Mouse (Mus musculus) megakaryocyte, embryonic 14.5 days (primary cell): ENCODE measurements at regions not wholly inside any gene's neighbourhood (a gene's known extent, or its start where the extent isn't known, plus 50 kb on each side); places are given as distances from the start of the nearest gene placed in this dataset.
A peak's percentile ranks its signal among the peaks of the same experiment; 100 is the strongest.

Experiments used
- H3K27me3 ChIP-seq: replicated peaks from 2 replicates; pipeline ENCODE3; 2012; ENCODE audit warnings: inconsistent platforms
- H3K36me3 ChIP-seq: replicated peaks from 2 replicates; pipeline ENCODE3; 2012; ENCODE audit warnings: low read length, inconsistent platforms, mixed read lengths
- H3K4me1 ChIP-seq: 2 replicates; pipeline ENCODE4 v1.6.1; 2012; ENCODE audit warnings: inconsistent platforms
- H3K4me3 ChIP-seq: replicated peaks from 2 replicates; pipeline ENCODE3; 2012; ENCODE audit warnings: moderate library complexity, mild to moderate bottlenecking, inconsistent platforms
- H3K9me3 ChIP-seq: 2 replicates; pipeline ENCODE4 v1.6.1; 2012; ENCODE audit warnings: inconsistent platforms
- FLI1 ChIP-seq: IDR thresholded peaks from 2 replicates; pipeline ENCODE4 v1.6.1; 2012; ENCODE audit warnings: low read length, inconsistent platforms, mixed read lengths
- GATA1 ChIP-seq: IDR thresholded peaks from 3 replicates; pipeline ENCODE4 v1.6.1; 2012; ENCODE audit warnings: mixed read lengths, low read length, inconsistent platforms, borderline replicate concordance

- Histone ChIP-seq H3K9me3 (no peaks in the 10 kb centered on the region), H3K27me3 (peaks cover 5% of the 10 kb centered on the region)
- TF ChIP-seq GATA1 (no peak), FLI1 (no peak)
These were observed 77.5 kb downstream of the Pttg1 start for GRCm38 (mm10) chr11:43348571-43348970.

DNA sequence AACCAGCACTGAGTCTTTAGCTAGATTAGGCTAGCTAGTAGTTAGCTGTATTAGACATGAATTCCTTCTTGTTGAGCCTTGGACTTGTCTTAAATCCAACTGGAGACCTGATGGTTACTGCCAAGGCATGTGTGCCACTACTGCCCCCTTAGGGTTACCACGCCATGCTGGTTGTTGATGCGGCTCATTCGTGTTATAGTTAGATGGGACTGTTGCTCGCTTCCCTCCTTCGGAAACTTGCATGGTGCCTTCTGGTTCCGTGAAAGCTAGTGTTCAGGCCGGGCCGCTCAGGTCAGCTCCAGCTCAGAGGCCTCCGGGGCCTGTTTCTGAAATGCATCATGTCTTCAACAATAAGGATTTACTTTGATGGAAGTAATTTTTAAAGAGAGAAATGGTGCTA is 79.6 kb downstream of the Pttg1 start:
- Histone ChIP-seq H3K27me3 (peaks cover 5% of the 10 kb centered on the region), H3K4me1 (peaks cover 23% of the 10 kb centered on the region), H3K4me3 (no peak overlapping the region), H3K9me3 (no peaks in the 10 kb centered on the region), H3K36me3 (no peaks in the 10 kb centered on the region)
- TF ChIP-seq GATA1 (no peak), FLI1 (no peak)

More at GRCm38 (mm10) chr11:43348571-43348970, 77.5 kb downstream of the Pttg1 start:
- Histone ChIP-seq H3K4me3 (no peak overlapping the region), H3K36me3 (no peaks in the 10 kb centered on the region), H3K4me1 (peaks cover 23% of the 10 kb centered on the region)

GRCm38 (mm10) chr11:43344767-43345561 is 81.1 kb downstream of the Pttg1 start:
- H3K27me3 ChIP-seq = peaks cover 7% of the 10 kb centered on the region
- H3K4me1 ChIP-seq = peaks cover 23% of the 10 kb centered on the region
- H3K4me3 ChIP-seq = peak overlapping the region; percentile 19

GRCm38 (mm10) chr11:43343574-43343973 is 82.5 kb downstream of the Pttg1 start:
- Histone ChIP-seq H3K4me3 (no peak overlapping the region), H3K9me3 (no peaks in the 10 kb centered on the region), H3K27me3 (peaks cover 7% of the 10 kb centered on the region), H3K36me3 (no peaks in the 10 kb centered on the region), H3K4me1 (peaks cover 12% of the 10 kb centered on the region)
- TF ChIP-seq GATA1 (no peak), FLI1 (no peak)

More at GRCm38 (mm10) chr11:43344767-43345561, 81.1 kb downstream of the Pttg1 start:
- H3K36me3 ChIP-seq = no peaks in the 10 kb centered on the region
- TF ChIP-seq GATA1 (no peak), FLI1 (no peak)
- no peaks in the 10 kb centered on the region for H3K9me3 ChIP-seq

GRCm38 (mm10) chr11:43338377-43338993 is 87.6 kb downstream of the Pttg1 start:
- no peaks in the 10 kb centered on the region for H3K9me3 ChIP-seq
- H3K27me3 ChIP-seq = peaks cover 4% of the 10 kb centered on the region
- H3K4me3 ChIP-seq = no peak overlapping the region
- H3K36me3 ChIP-seq = no peaks in the 10 kb centered on the region
- no peak for TF ChIP-seq GATA1
- no peak for TF ChIP-seq FLI1
- no peaks in the 10 kb centered on the region for H3K4me1 ChIP-seq

DNA sequence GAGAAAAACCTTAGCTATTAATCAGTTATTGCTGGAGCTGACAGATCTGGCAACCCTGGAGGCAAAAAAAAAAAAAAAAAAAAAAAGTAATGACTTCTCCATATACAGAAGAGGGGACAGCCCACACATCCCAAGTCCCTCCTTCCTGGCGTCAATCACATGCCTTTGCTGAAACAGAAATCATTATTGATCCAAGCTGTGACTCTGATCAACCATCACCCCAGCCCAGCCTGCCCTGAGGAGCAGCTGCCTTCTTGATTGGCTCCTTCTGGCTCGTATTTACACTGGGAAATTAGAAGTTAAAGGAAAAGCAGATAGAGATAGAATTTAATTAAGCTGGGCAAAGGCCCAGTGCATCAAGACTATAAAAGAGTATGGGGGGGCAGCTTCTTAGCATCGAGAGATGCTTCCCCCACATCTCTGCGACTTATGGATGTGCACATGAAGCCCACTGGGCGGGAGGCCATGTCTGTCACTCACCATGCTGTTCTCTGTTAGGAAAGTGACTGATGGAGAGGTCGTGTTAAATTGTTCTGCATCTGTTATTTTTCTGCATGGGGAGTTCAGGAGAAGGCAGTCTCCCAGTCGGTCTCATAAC is 90.3 kb downstream of the Pttg1 start:
- Histone ChIP-seq H3K4me1 (no peaks in the 10 kb centered on the region), H3K9me3 (no peaks in the 10 kb centered on the region), H3K4me3 (no peak overlapping the region), H3K36me3 (no peaks in the 10 kb centered on the region), H3K27me3 (peaks cover 3% of the 10 kb centered on the region)
- TF ChIP-seq GATA1 = no peak
- TF ChIP-seq FLI1 = no peak

- Histone ChIP-seq H3K9me3 (no peaks in the 10 kb centered on the region), H3K4me3 (no peak overlapping the region), H3K4me1 (no peaks in the 10 kb centered on the region), H3K36me3 (no peaks in the 10 kb centered on the region), H3K27me3 (peaks cover 3% of the 10 kb centered on the region)
- TF ChIP-seq FLI1 (no peak), GATA1 (no peak)
These were observed 92.5 kb downstream of the Pttg1 start for GRCm38 (mm10) chr11:43333547-43333946.

DNA sequence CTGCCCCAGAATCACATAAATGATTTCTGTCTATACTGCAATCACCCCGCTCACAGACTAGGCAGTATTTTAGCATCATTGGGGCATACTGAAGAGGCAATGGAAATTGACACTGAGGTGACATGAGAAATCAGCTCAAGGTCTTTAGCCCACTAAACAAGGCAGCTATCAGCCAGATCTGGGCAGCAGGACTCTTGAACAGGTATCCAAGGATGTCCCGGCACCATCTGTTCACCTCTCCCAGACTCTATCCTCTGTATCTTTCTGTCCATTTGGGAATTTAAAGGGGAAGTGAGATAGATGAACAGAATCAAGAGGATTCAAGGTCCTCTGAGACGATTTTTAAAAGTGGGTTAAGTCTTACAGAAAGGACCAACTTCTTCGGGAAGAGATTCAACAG is 112.1 kb downstream of the Pttg1 start:
- Histone ChIP-seq H3K36me3 (no peaks in the 10 kb centered on the region), H3K9me3 (no peaks in the 10 kb centered on the region), H3K4me3 (no peak overlapping the region), H3K27me3 (no peaks in the 10 kb centered on the region), H3K4me1 (no peaks in the 10 kb centered on the region)
- TF ChIP-seq GATA1 (no peak), FLI1 (no peak)
